Mouse (Mus musculus): ENCODE measurements at regions not wholly inside any gene's neighbourhood (a gene's known extent, or its start where the extent isn't known, plus 50 kb on each side); places are given as distances from the start of the nearest gene placed in this dataset.

- DNase-seq (ENCODE audit: low spot score): no peak
Observed at GRCm38 (mm10) chr17:63801411-63801810, 61.5 kb upstream of the Fer start.

GRCm38 (mm10) chr17:63802846-63803245 lies 60.0 kb upstream of the Fer start:
- no peak for DNase-seq (ENCODE audit: low spot score)

- peak; percentile 41 for DNase-seq (ENCODE audit: low spot score)
Observed at GRCm38 (mm10) chr17:63803599-63803998, 59.3 kb upstream of the Fer start.

GRCm38 (mm10) chr17:63804416-63804815 lies 58.4 kb upstream of the Fer start:
- DNase-seq (ENCODE audit: low spot score): no peak

GRCm38 (mm10) chr17:63806360-63806759 lies 56.5 kb upstream of the Fer start:
- DNase-seq (ENCODE audit: low spot score): no peak

GRCm38 (mm10) chr17:63807590-63808228 lies 55.2 kb upstream of the Fer start:
- no peak for DNase-seq (ENCODE audit: low spot score)

GRCm38 (mm10) chr17:63808756-63809155 lies 54.1 kb upstream of the Fer start:
- DNase-seq (ENCODE audit: low spot score): no peak

GRCm38 (mm10) chr17:63811246-63811785 lies 51.5 kb upstream of the Fer start:
- no peak for DNase-seq (ENCODE audit: low spot score)

- no peak for DNase-seq (ENCODE audit: low spot score)
Observed at GRCm38 (mm10) chr17:63812586-63812985, 50.3 kb upstream of the Fer start.
